Mouse (Mus musculus): ENCODE results near the gene Kif5a. TPM values are rescaled to one million over a fixed set of nuclear protein-coding genes. Genes with fewer than 3 reads are reported as not detected.

Kif5a gene
- polyA plus RNA-seq, 1 experiment from 2014 or later, result 117 TPM

DNA sequence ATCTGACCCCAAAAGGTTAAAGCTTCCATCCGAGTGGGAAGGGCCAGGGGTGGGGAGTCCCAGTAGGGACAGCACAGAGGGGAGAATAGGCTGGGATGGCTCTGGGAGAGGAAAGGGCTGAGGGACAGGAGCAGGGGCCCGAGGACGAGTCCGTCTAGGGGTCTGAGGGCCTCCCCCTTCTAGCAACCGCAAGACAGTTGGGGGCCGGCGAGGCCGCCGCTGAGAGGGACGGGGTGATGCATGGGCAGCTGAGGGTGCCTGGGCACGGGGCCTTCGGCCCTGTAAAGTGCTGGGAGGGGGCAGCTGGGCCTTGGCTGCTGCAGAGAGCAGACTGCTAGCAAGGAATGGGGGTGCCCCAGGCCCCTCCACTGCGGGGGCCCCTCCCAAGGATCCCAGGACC is 22.5 kb upstream of the Kif5a start:
- no peak overlapping the region for H3K4me3 ChIP-seq (ENCODE audit: low read depth, low read length)
- H3K9ac ChIP-seq (replicated peaks; ENCODE audit: low read depth, low read length), result no peak overlapping the region
- H3K4me1 ChIP-seq (ENCODE audit: control insufficient read depth, insufficient read depth, low read length), result peaks cover 33% of the 10 kb centered on the region
- H3K9me3 ChIP-seq (ENCODE audit: control insufficient read depth, low read length), result no peaks in the 10 kb centered on the region
- H3K27ac ChIP-seq (ENCODE audit: low read depth, low read length), result no peak overlapping the region
- H3K4me2 ChIP-seq (ENCODE audit: low read depth, low read length), result no peak overlapping the region
- no peak for ATAC-seq (ENCODE audit: low read depth)
- 77% methylated on average over 13 of the region's 13 CpGs for WGBS
- no peaks in the 10 kb centered on the region for H3K27me3 ChIP-seq (ENCODE audit: control insufficient read depth, insufficient read depth, low read length)
- peaks cover 52% of the 10 kb centered on the region for H3K36me3 ChIP-seq (ENCODE audit: control insufficient read depth, insufficient read depth, low read length)

DNA sequence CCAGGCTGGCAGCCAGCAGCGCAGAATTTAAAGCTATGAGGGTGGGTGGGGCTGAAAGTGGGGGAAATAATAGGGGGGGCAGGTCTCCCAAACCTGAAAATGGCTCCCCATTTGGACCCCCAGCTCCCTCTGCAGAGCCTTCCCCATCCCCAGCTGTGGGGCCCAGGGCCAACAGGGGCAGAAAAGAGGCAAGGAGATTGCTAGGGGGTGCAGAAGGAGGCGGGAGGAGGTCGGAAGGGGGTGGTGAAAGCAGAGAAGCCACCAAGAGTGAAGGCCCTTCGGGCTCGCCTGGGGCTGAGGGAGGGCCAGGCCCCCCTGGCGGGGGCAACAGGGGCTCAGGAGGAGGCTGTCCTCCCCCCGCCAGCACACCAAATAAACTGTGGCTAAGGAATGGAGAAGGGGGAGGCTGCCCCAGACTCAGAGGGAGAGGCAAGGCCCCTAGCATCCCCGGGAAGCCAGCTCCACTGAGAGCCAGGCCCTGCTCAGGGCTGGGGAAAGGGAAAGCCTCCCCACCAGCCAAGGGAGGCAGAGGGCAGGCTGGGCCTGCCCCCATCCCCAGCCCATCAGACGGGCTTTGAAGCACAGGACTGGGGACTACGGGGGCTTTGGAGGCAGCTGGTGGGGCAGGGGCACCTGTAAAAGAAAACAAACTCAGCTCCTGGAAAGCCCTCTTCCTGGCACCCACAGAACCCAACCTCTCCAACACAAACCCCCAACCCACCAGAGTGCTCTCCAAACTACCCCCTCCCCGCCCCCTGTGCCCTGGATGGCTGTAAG is 21.8 kb upstream of the Kif5a start:
- Histone ChIP-seq H3K36me3 (ENCODE audit: control insufficient read depth, insufficient read depth, low read length) (peaks cover 53% of the 10 kb centered on the region), H3K9ac (replicated peaks; ENCODE audit: low read depth, low read length) (no peak overlapping the region), H3K27me3 (ENCODE audit: control insufficient read depth, insufficient read depth, low read length) (no peaks in the 10 kb centered on the region), H3K9me3 (ENCODE audit: control insufficient read depth, low read length) (no peaks in the 10 kb centered on the region), H3K4me3 (ENCODE audit: low read depth, low read length) (no peak overlapping the region), H3K4me1 (ENCODE audit: control insufficient read depth, insufficient read depth, low read length) (peaks cover 33% of the 10 kb centered on the region), H3K27ac (ENCODE audit: low read depth, low read length) (no peak overlapping the region), H3K4me2 (ENCODE audit: low read depth, low read length) (no peak overlapping the region)
- no peak for ATAC-seq (ENCODE audit: low read depth)
- WGBS, result 75% methylated on average over 11 of the region's 11 CpGs

DNA sequence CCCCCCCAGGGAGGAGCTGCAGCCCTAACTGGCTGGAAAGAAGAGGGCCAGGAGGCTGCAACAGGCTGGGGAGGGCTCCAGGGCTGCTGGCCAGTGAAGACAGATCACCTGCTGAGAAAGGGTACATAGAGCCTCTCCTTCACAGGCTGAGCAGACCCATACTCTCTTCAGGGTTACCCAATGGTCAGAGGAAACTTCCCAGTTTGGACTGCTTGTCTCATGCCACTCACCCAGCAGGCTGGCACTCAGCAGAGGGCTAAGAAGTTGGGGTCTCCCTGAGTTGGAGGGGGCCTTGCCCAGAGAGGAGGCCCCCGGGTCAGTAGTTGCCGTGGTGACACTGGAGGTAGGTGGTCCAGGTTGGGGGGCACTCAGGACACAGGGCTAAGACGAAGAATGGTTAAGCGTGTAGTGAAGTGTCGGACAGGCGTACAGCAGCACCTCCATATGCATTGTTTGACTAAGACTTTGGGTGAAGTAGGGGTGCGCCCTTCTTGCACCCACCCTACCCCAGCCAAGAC is 21.0 kb upstream of the Kif5a start:
- Histone ChIP-seq H3K4me2 (ENCODE audit: low read depth, low read length) (no peak overlapping the region), H3K36me3 (ENCODE audit: control insufficient read depth, insufficient read depth, low read length) (peaks cover 54% of the 10 kb centered on the region), H3K9me3 (ENCODE audit: control insufficient read depth, low read length) (no peaks in the 10 kb centered on the region), H3K4me3 (ENCODE audit: low read depth, low read length) (no peak overlapping the region), H3K27me3 (ENCODE audit: control insufficient read depth, insufficient read depth, low read length) (no peaks in the 10 kb centered on the region), H3K27ac (ENCODE audit: low read depth, low read length) (no peak overlapping the region), H3K9ac (replicated peaks; ENCODE audit: low read depth, low read length) (no peak overlapping the region), H3K4me1 (ENCODE audit: control insufficient read depth, insufficient read depth, low read length) (peaks cover 30% of the 10 kb centered on the region)
- ATAC-seq (ENCODE audit: low read depth), result no peak
- WGBS, result 94% methylated on average over 7 of the region's 7 CpGs

GRCm38 (mm10) chr10:127282620-127283215 is 19.6 kb upstream of the Kif5a start:
- H3K4me2 ChIP-seq (ENCODE audit: low read depth, low read length), result no peak overlapping the region
- H3K9me3 ChIP-seq (ENCODE audit: control insufficient read depth, low read length), result no peaks in the 10 kb centered on the region
- no peak overlapping the region for H3K9ac ChIP-seq (replicated peaks; ENCODE audit: low read depth, low read length)
- H3K27ac ChIP-seq (ENCODE audit: low read depth, low read length), result no peak overlapping the region
- peaks cover 26% of the 10 kb centered on the region for H3K4me1 ChIP-seq (ENCODE audit: control insufficient read depth, insufficient read depth, low read length)
- ATAC-seq (ENCODE audit: low read depth), result no peak
- 91% methylated on average over 13 of the region's 13 CpGs for WGBS
- no peaks in the 10 kb centered on the region for H3K27me3 ChIP-seq (ENCODE audit: control insufficient read depth, insufficient read depth, low read length)
- peaks cover 68% of the 10 kb centered on the region for H3K36me3 ChIP-seq (ENCODE audit: control insufficient read depth, insufficient read depth, low read length)
- H3K4me3 ChIP-seq (ENCODE audit: low read depth, low read length), result no peak overlapping the region

DNA sequence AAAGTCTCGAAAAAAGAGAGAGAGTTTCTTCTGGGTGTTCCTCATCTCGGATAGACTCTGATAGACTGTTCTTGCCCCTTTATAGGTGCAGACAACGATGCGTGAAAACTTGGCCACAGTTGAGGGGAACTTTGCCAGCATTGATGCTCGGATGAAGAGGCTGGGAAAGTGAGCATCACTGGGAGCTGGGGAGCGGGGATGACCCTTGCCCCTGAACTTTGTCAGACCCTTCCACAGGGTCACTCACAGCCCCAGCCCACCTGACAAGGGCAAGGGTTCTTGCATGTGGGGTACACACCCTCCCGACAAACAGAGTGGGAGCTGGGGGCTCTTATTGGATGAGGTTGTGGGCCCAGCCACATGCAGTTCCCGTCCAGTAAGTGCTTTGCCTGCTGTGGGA is 18.2 kb upstream of the Kif5a start:
- Histone ChIP-seq H3K4me1 (ENCODE audit: control insufficient read depth, insufficient read depth, low read length) (peaks cover 12% of the 10 kb centered on the region), H3K4me2 (ENCODE audit: low read depth, low read length) (no peak overlapping the region), H3K4me3 (ENCODE audit: low read depth, low read length) (no peak overlapping the region), H3K9me3 (ENCODE audit: control insufficient read depth, low read length) (no peaks in the 10 kb centered on the region), H3K27me3 (ENCODE audit: control insufficient read depth, insufficient read depth, low read length) (no peaks in the 10 kb centered on the region), H3K27ac (ENCODE audit: low read depth, low read length) (no peak overlapping the region), H3K36me3 (ENCODE audit: control insufficient read depth, insufficient read depth, low read length) (peaks cover 80% of the 10 kb centered on the region), H3K9ac (replicated peaks; ENCODE audit: low read depth, low read length) (no peak overlapping the region)
- WGBS, result 87% methylated on average over 8 of the region's 8 CpGs
- ATAC-seq (ENCODE audit: low read depth), result no peak

GRCm38 (mm10) chr10:127279730-127280129 is 16.6 kb upstream of the Kif5a start:
- Histone ChIP-seq H3K4me3 (ENCODE audit: low read depth, low read length) (no peak overlapping the region), H3K36me3 (ENCODE audit: control insufficient read depth, insufficient read depth, low read length) (peaks cover 77% of the 10 kb centered on the region), H3K27me3 (ENCODE audit: control insufficient read depth, insufficient read depth, low read length) (no peaks in the 10 kb centered on the region), H3K9ac (replicated peaks; ENCODE audit: low read depth, low read length) (no peak overlapping the region), H3K9me3 (ENCODE audit: control insufficient read depth, low read length) (no peaks in the 10 kb centered on the region), H3K4me2 (ENCODE audit: low read depth, low read length) (no peak overlapping the region), H3K4me1 (ENCODE audit: control insufficient read depth, insufficient read depth, low read length) (0 out of 2 replicates have a peak, but pooled peaks cover under 1% of the 10 kb centered on the region), H3K27ac (ENCODE audit: low read depth, low read length) (no peak overlapping the region)
- no peak for ATAC-seq (ENCODE audit: low read depth)
- 100% methylated on average over 1 of the region's 2 CpGs for WGBS

- 91% methylated on average over 11 of the region's 11 CpGs for WGBS
- Histone ChIP-seq H3K36me3 (ENCODE audit: control insufficient read depth, insufficient read depth, low read length) (peaks cover 78% of the 10 kb centered on the region), H3K4me1 (ENCODE audit: control insufficient read depth, insufficient read depth, low read length) (no peaks in the 10 kb centered on the region), H3K9me3 (ENCODE audit: control insufficient read depth, low read length) (no peaks in the 10 kb centered on the region), H3K27ac (ENCODE audit: low read depth, low read length) (no peak overlapping the region), H3K27me3 (ENCODE audit: control insufficient read depth, insufficient read depth, low read length) (no peaks in the 10 kb centered on the region), H3K9ac (replicated peaks; ENCODE audit: low read depth, low read length) (no peak overlapping the region), H3K4me3 (ENCODE audit: low read depth, low read length) (no peak overlapping the region), H3K4me2 (ENCODE audit: low read depth, low read length) (no peak overlapping the region)
- ATAC-seq (ENCODE audit: low read depth), result no peak
Observed at GRCm38 (mm10) chr10:127274261-127275022, 11.3 kb upstream of the Kif5a start.

- Histone ChIP-seq H3K27me3 (ENCODE audit: control insufficient read depth, insufficient read depth, low read length) (no peaks in the 10 kb centered on the region), H3K4me2 (ENCODE audit: low read depth, low read length) (no peak overlapping the region), H3K4me3 (ENCODE audit: low read depth, low read length) (no peak overlapping the region), H3K36me3 (ENCODE audit: control insufficient read depth, insufficient read depth, low read length) (peaks cover 64% of the 10 kb centered on the region), H3K9ac (replicated peaks; ENCODE audit: low read depth, low read length) (no peak overlapping the region), H3K9me3 (ENCODE audit: control insufficient read depth, low read length) (no peaks in the 10 kb centered on the region), H3K27ac (ENCODE audit: low read depth, low read length) (no peak overlapping the region), H3K4me1 (ENCODE audit: control insufficient read depth, insufficient read depth, low read length) (peaks cover 16% of the 10 kb centered on the region)
- no peak for ATAC-seq (ENCODE audit: low read depth)
- WGBS, result 90% methylated on average over 5 of the region's 5 CpGs
Observed at GRCm38 (mm10) chr10:127272371-127272770, 9.2 kb upstream of the Kif5a start.

GRCm38 (mm10) chr10:127269884-127270283 is 6.7 kb upstream of the Kif5a start:
- Histone ChIP-seq H3K27me3 (ENCODE audit: control insufficient read depth, insufficient read depth, low read length) (no peaks in the 10 kb centered on the region), H3K9me3 (ENCODE audit: control insufficient read depth, low read length) (no peaks in the 10 kb centered on the region), H3K9ac (replicated peaks; ENCODE audit: low read depth, low read length) (no peak overlapping the region), H3K4me1 (ENCODE audit: control insufficient read depth, insufficient read depth, low read length) (peaks cover 22% of the 10 kb centered on the region), H3K27ac (ENCODE audit: low read depth, low read length) (no peak overlapping the region), H3K36me3 (ENCODE audit: control insufficient read depth, insufficient read depth, low read length) (peaks cover 44% of the 10 kb centered on the region), H3K4me3 (ENCODE audit: low read depth, low read length) (no peak overlapping the region), H3K4me2 (ENCODE audit: low read depth, low read length) (no peak overlapping the region)
- WGBS, result 64% methylated on average over 4 of the region's 4 CpGs
- no peak for ATAC-seq (ENCODE audit: low read depth)
